Mouse (Mus musculus): Measurements from ENCODE around the gene Prap1. TPM values are rescaled to one million over a fixed set of nuclear protein-coding genes. Genes with fewer than 3 reads are reported as not detected.

The Prap1 gene
- polyA plus RNA-seq, 1 experiment, result not detected

- TF ChIP-seq GATA1 (IDR thresholded peaks at IDR 0.05; ENCODE audit: low read length), result no peak
Observed at GRCm38 (mm10) chr7:140115583-140116328, 22.6 kb downstream of the Prap1 start, which contains the start of gene Paox. Gene Paox, plus strand, starts transcription at chr7:140115799.

GRCm38 (mm10) chr7:140116329-140117054 is 23.3 kb downstream of the Prap1 start, which contains the start of gene Echs1:
Gene Echs1, minus strand, starts transcription at chr7:140116476.
- no peak for TF ChIP-seq GATA1 (IDR thresholded peaks at IDR 0.05; ENCODE audit: low read length)

DNA sequence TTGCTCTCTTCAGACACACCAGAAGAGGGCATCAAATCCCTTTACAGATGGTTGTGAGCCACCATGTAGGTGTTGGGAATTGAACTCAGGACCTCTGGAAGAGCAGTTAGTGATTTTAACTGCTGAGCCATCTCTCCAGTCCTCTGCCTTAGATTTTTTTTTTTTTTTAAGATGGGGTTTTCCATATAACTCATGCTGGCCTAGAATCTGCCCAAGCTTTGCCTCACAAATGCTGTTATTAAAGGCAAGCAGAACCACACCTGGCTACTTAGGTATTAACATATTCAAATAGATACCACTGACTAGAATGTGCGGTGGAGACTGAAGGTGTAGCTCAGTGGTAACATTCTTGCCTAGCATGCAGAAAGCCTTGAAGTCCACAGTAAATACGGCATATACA is 27.3 kb downstream of the Prap1 start:
- no peak for TF ChIP-seq GATA1 (IDR thresholded peaks at IDR 0.05; ENCODE audit: low read length)

- TF ChIP-seq GATA1 (IDR thresholded peaks at IDR 0.05; ENCODE audit: low read length), result no peak
Observed at GRCm38 (mm10) chr7:140121338-140121910, 28.2 kb downstream of the Prap1 start.

GRCm38 (mm10) chr7:140122765-140123164 is 29.6 kb downstream of the Prap1 start:
- TF ChIP-seq GATA1 (IDR thresholded peaks at IDR 0.05; ENCODE audit: low read length), result no peak

DNA sequence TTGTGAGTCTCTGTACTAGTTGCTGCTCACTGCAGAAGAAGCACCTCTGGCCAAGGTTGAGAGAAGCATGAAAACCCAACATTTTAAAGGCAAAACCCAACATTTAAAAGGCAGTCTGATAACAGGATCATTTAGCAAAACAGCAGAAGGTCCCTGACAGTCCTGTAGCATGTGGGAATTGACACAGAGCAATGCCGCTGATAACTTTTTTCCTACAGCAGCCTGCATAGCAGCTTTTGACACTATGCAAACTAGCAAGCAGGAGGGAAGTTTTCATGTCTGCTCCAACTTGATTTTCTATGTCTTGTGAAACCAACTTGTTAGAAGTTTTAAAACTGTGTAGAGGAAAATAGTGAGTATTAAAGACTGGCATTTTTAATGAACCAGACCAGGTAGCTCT is 31.2 kb downstream of the Prap1 start:
- TF ChIP-seq GATA1 (IDR thresholded peaks at IDR 0.05; ENCODE audit: low read length), result no peak

- TF ChIP-seq GATA1 (IDR thresholded peaks at IDR 0.05; ENCODE audit: low read length), result no peak
Observed at GRCm38 (mm10) chr7:140125278-140126021, 32.3 kb downstream of the Prap1 start.

- no peak for TF ChIP-seq GATA1 (IDR thresholded peaks at IDR 0.05; ENCODE audit: low read length)
Observed at GRCm38 (mm10) chr7:140126022-140126350, 32.8 kb downstream of the Prap1 start.

GRCm38 (mm10) chr7:140126934-140127333 is 33.7 kb downstream of the Prap1 start:
- TF ChIP-seq GATA1 (IDR thresholded peaks at IDR 0.05; ENCODE audit: low read length), result no peak

- no peak for TF ChIP-seq GATA1 (IDR thresholded peaks at IDR 0.05; ENCODE audit: low read length)
Observed at GRCm38 (mm10) chr7:140127911-140128310, 34.7 kb downstream of the Prap1 start.

DNA sequence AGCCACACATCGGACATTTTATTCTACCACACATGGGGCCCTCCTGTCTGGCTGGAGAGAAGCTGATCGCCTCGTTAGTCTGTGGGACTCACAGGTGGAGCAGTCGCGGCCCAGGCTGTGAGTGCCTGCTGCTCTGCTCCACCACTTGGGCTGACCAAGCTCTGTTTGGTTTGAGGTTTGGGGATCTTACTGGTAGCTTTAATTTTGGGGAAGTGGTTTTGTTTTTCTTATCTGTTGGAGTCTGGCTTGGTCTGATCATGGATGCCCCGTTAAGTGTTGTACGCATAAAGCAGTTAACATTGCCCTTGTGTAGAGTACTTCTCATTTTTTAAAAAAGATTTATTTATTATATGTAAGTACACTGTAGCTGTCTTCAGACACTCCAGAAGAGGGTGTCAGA is 40.8 kb downstream of the Prap1 start:
- peak; percentile 33 for TF ChIP-seq GATA1 (IDR thresholded peaks at IDR 0.05; ENCODE audit: low read length)

GRCm38 (mm10) chr7:140135106-140135770 is 42.0 kb downstream of the Prap1 start:
- no peak for TF ChIP-seq GATA1 (IDR thresholded peaks at IDR 0.05; ENCODE audit: low read length)

DNA sequence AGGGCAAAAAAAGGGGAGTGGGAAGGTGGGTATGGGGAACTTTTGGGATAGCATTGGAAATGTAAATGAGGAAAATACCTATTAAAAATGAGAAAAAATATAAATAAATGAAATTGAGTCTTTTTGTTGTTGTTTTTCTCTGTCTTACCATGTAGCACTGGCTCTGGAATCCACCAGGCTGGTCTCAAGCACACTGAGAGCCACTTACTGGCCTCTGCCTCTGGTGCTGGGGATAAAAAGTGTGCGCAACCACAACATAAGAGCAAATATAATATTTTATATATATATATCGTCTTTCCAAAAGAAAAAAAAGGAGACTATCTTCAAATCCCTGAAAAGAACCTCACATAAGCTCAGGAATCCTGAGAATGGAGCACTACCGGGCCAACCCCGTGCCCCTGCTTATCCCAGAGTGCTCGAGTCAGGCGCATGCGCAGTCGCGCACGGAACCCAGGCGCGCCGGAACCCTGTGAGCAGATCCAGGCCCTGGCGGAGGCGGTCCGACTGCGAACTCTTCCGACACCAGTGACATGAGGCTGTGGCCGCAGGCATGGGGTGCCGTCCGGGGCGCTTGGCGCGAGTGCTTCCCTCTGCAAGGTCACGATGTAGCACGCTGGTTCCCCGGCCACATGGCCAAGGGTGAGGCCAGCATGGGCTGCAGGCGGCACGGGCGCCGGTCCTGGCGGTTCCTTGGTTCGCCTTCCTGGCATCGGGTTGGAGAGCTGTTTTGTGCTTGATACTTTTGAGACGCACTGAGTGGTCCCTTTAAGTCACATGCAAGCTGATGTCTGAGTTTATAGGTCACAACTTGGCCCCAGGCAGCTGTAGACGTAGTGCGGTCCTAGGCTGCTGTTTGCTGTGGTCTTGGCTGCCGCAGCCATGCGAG is 44.2 kb downstream of the Prap1 start, which contains the start of gene Mtg1:
Mtg1 (plus strand) TSS at position 430 of the 886 bp plus-strand sequence.
- TF ChIP-seq GATA1 (IDR thresholded peaks at IDR 0.05; ENCODE audit: low read length), result no peak

DNA sequence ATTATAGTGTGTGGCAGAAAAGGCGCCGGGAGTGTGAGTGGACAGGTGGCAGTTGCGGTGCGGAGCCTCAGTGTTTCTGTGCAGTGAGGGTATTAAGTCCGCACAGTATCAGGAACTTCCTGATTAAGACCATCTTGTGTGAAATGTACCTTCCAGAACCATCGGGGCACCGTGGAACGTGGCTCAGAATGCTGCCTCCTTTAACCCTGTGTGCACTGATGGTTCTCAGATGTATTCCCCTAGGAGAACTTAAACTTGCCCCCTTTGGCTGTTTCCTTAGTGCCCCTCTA is 44.8 kb downstream of the Prap1 start:
- no peak for TF ChIP-seq GATA1 (IDR thresholded peaks at IDR 0.05; ENCODE audit: low read length)
